In the genomic region with DNA sequence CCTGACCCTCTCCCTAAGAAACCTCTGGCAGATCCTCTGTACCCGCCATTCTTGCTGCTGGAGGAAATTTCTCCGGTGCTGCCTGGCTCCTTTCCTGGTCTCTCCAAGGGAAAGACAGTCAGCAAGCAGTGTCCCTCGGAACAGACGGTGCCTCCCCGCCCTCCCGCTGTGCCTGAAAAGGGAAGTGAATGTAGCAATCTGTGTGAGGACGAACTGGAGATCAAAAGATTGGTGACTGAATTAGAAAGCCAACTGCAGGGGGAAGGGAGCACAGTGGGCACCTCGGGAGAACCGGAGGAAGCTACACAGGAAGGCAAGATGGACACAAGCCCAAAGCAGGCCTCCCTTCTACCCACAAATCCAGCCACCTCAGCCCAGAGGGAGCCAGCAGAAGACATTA, we compare ENCODE assay signal across 12 mouse cellular contexts. TPM values are rescaled to one million over a fixed set of nuclear protein-coding genes. Genes with fewer than 3 reads are reported as not detected.
A peak's percentile ranks its signal among the peaks of the same experiment; 100 is the strongest.
DNase-seq lines count a peak whose midpoint lies in the region; ATAC-seq and TF ChIP-seq lines count a peak whose summit lies in the region.
"Had no signal": no experiment of that assay in that cellular context is flagged by ENCODE, and none has a peak within 500 bp of the region (broad histone marks: within the 10 kb centered on the region; RNA-seq: fewer than 3 reads in every experiment).

No protein-coding gene starts in this region.

- TF ChIP-seq EP300 in heart, adult 2 months (IDR thresholded peaks at IDR 0.05; ENCODE audit: insufficient read depth, low read depth, low read length), result no peak

- 0 out of 2 replicates have a peak, but pooled peaks cover 2% of the 10 kb centered on the region for H3K4me1 ChIP-seq in heart, adult 2 months (ENCODE audit: control insufficient read depth, insufficient read depth, low read length)

- WGBS in heart, adult 2 months, result 45% methylated on average over 9 of the region's 9 CpGs

- H3K27me3 ChIP-seq in heart, adult 2 months (ENCODE audit: control insufficient read depth, insufficient read depth, low read length), result no peaks in the 10 kb centered on the region

- no peak for TF ChIP-seq CTCF in heart, adult 2 months (IDR thresholded peaks at IDR 0.05)

- no peaks in the 10 kb centered on the region for H3K79me2 ChIP-seq in heart, adult 2 months (replicated peaks; ENCODE audit: control insufficient read depth, insufficient read depth, low read length)

- H3K9ac ChIP-seq in heart, adult 2 months (ENCODE audit: low read depth, low read length), result no peak overlapping the region
- H3K9ac ChIP-seq: liver, embryonic 13.5 days had no signal

- no peak for TF ChIP-seq POLR2A in heart, adult 2 months (IDR thresholded peaks at IDR 0.05; ENCODE audit: insufficient read depth, low read depth, low read length)

- peak overlapping the region; percentile 17 for H3K27ac ChIP-seq in heart, adult 2 months
- H3K27ac ChIP-seq: liver, embryonic 13.5 days had no signal

- intact Hi-C loops in heart, adult 2 months (cut with DNase I), result no loop called here
- intact Hi-C loops in left cerebral cortex, postnatal 36 days (cut with DNase I), result no loop called here

- DNase-seq in heart, adult 2 months, result no peak
- no peak for DNase-seq in heart, adult 8-10 months (ENCODE audit: low spot score)
- DNase-seq in A20 (ENCODE audit: low read depth, low spot score), result peak; percentile 59
- DNase-seq in cerebellum, adult 18-20 months, result peak; percentile 86 to 88
- DNase-seq in left cerebral cortex, postnatal 36 days (ENCODE audit: low spot score in 2 of 2), result peak; percentile 43 to 51
- DNase-seq in thymus, postnatal 25 days, result no peak
- DNase-seq in frontal cortex, postnatal 10 days (ENCODE audit: low spot score in 2 of 2), result no peak
- DNase-seq: heart, postnatal 10 days; kidney, adult 2 months; liver, embryonic 13.5 days; midbrain, embryonic 14.5 days had no signal

- ATAC-seq in inflammation-experienced regulatory T-cells, adult 6 months, result no peak

- H3K4me3 ChIP-seq in heart, adult 2 months, result no peak overlapping the region
- H3K4me3 ChIP-seq: liver, embryonic 13.5 days had no signal

- H3K36me3 ChIP-seq in heart, adult 2 months (ENCODE audit: control insufficient read depth, insufficient read depth, low read length), result no peaks in the 10 kb centered on the region
- H3K36me3 ChIP-seq: liver, embryonic 13.5 days had no signal

RNA-seq across cellular contexts. Expression of gene Zfpm1, which starts 17.7 kb away (rescaled TPM):
- 10 to 100 TPM; 21.2 to 24.6 TPM for total RNA-seq in heart, adult 2 months (2021)
- polyA plus RNA-seq in heart, adult 2 months (2012; rRNA removed), result 20.0 and 20.9 TPM in 2 replicates
- total RNA-seq in heart, adult 8-10 months (2022), result 10 to 100 TPM; 18.1 to 23.2 (median 21.3) TPM
- 10 to 100 TPM; 33.9 to 35.3 TPM for total RNA-seq in left cerebral cortex, postnatal 36 days (2021)
- 1 to 10 TPM in 2 of 3 experiments, under 1 TPM in 1; 0.65 to 2.6 (median 1.3) TPM for polyA plus RNA-seq in inflammation-experienced regulatory T-cells, adult 6 months (2017; shearing (Covaris generic))

Comparison
In these comparisons a context has a peak if more than half of its experiments do, and no peak if none do; other contexts are left out.
1. DNase-seq: peak in A20 (single experiment), cerebellum, adult 18-20 months (2 of 2) and left cerebral cortex, postnatal 36 days (2 of 2); none in heart, adult 2 months (0 of 2), heart, adult 8-10 months (single experiment), thymus, postnatal 25 days (single experiment) and frontal cortex, postnatal 10 days (0 of 2).